Mouse (Mus musculus) left cerebral cortex, adult 8-10 months (tissue): ENCODE results near the gene Adrb1. TPM values are rescaled to one million over a fixed set of nuclear protein-coding genes. Genes with fewer than 3 reads are reported as not detected.

Source experiments
- total RNA-seq, 4 experiments: library from RNA; stranded (reverse); gene quantifications; 2 replicates each; pipeline ENCODE4 v1.2.4; 2022

The Adrb1 gene
- total RNA-seq, 4 experiments from 2014 or later, result 31.2 to 37.7 (median 35.3) TPM

Other genes starting within 250 kb of the Adrb1 start
- gene Dclre1a, start 174.0 kb upstream of the Adrb1 start, total RNA-seq, result 10 to 100 TPM in 3 of 4 experiments, 1 to 10 TPM in 1; 8.1 to 12.6 (median 11.3) TPM
- gene Nhlrc2, start 173.9 kb upstream of the Adrb1 start, total RNA-seq, result 10 to 100 TPM; 12.4 to 15.6 (median 13.1) TPM
- gene Ccdc186, start 100.0 kb downstream of the Adrb1 start, total RNA-seq, result 10 to 100 TPM; 46.1 to 49.5 (median 46.6) TPM
- under 1 TPM; 0.27 to 0.39 (median 0.33) TPM for gene Tdrd1, start 104.0 kb downstream of the Adrb1 start, total RNA-seq
- gene Vwa2, start 152.1 kb downstream of the Adrb1 start, total RNA-seq, result under 1 TPM in 1 of 4 experiments, not detected in 3; 0.11 TPM